Mouse (Mus musculus) forebrain, embryonic 10.5 days (tissue): ENCODE measurements around the gene Gltpd2. TPM values are rescaled to one million over a fixed set of nuclear protein-coding genes. Genes with fewer than 3 reads are reported as not detected.
"Not testable (repeated sequence)": the region's sequence is repeated elsewhere in the genome, so short reads cannot be mapped to it uniquely, and the experiment has no call there.

Experiments used
- DNase-seq: peaks from one replicate; pipeline ENCODE4 v3.0.0-alpha.2; 2017; ENCODE audit warnings: low spot score; ENCODE audit errors: extremely low spot score
- H3K27ac ChIP-seq: fragments of 300-500 bp; sonication (generic); 2 replicates; pipeline ENCODE4 v1.5.1; 2016; ENCODE audit warnings: mild to moderate bottlenecking
- H3K27me3 ChIP-seq: fragments of 300-500 bp; sonication (generic); 2 replicates; pipeline ENCODE4 v1.6.1; 2016; ENCODE audit warnings: mild to moderate bottlenecking; ENCODE audit not compliant: poor library complexity, severe bottlenecking
- H3K36me3 ChIP-seq: fragments of 300-500 bp; sonication (generic); replicated peaks from 2 replicates; pipeline ENCODE4 v1.6.1; 2016; ENCODE audit warnings: mild to moderate bottlenecking, moderate library complexity
- H3K4me1 ChIP-seq: fragments of 300-500 bp; sonication (generic); 2 replicates; pipeline ENCODE4 v1.6.1; 2016
- H3K4me3 ChIP-seq: fragments of 300-500 bp; sonication (generic); 2 replicates; pipeline ENCODE4 v1.5.1; 2016; ENCODE audit warnings: mild to moderate bottlenecking, moderate library complexity
- H3K9me3 ChIP-seq: fragments of 300-500 bp; sonication (generic); 2 replicates; pipeline ENCODE4 v1.6.1; 2016; ENCODE audit warnings: mild to moderate bottlenecking, moderate library complexity
- WGBS: fragments of 180-500 bp; shearing (Covaris S2); methylation state at CpG from one replicate; pipeline ENCODE4 v1.1.7; 2016; 5-methylcytosine and 5-hydroxymethylcytosine counted together
- polyA plus RNA-seq: library from polyadenylated mRNA; unstranded; fragments of >200 nt; fragmentation: Nextera tagmentation; extraction: Ambion mirVana; gene quantifications from 2 replicates; pipeline ENCODE4 v1.2.1, GENCODE M21; 2016

The Gltpd2 gene
- polyA plus RNA-seq, result 0.15 and 0.54 TPM in 2 replicates

DNA sequence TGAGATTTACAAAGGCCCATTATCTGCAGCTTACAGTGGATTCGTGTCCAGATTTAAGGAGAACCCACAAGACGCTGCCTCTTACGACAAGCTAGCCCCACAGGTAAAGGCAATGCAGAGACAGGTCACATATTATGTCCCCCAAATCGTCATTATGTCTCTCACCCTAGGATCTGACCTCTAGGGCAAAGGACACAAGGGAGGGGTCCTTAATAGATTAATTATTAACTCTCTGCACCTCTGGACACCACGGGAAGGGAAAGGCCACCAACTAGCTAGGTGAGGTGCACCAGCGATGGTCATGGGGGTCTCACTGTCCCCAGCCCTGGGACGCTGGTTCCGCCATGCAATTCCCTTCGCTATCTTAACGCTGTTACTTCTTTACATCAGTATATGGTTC is at the start of gene Gltpd2:
Gene Gltpd2, plus strand, starts transcription at position 274 of the 400 bp plus-strand sequence.
- no peak for DNase-seq
- Histone ChIP-seq H3K27ac (peak within 1 kb of the TSS; percentile 82), H3K36me3 (no peaks in the 10 kb centered on the region), H3K4me3 (peak within 1 kb of the TSS; percentile 42), H3K4me1 (peaks cover 18% of the 10 kb centered on the region), H3K9me3 (no peaks in the 10 kb centered on the region), H3K27me3 (peaks cover 23% of the 10 kb centered on the region)
- 82% methylated on average over 10 of the region's 10 CpGs for WGBS

DNA sequence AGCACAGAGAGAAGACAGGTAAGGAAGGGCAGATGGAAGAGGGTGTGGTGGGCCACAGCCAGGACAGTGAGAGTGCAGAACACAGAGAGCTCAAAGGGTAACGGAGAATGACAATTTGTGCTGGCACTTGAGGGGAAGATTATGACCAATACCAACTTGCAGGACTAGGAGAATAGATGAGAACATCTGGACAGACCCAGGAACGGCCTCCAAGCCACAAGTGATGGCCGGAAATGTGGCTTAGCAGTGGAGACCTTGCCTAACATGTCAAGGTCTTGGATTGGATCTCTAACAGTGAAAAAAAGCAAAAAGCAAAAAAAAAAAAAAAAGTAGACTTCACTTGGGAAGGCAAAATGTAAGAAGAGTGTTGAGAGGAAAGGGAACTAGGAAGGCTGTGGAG is 49.2 kb upstream of the Gltpd2 start:
- Histone ChIP-seq H3K36me3 (no peaks in the 10 kb centered on the region), H3K27ac (no peak overlapping the region), H3K4me1 (peaks cover 13% of the 10 kb centered on the region), H3K4me3 (no peak overlapping the region), H3K9me3 (no peaks in the 10 kb centered on the region), H3K27me3 (peaks cover 28% of the 10 kb centered on the region)
- 91% methylated on average over 3 of the region's 3 CpGs for WGBS
- DNase-seq, result no peak

DNA sequence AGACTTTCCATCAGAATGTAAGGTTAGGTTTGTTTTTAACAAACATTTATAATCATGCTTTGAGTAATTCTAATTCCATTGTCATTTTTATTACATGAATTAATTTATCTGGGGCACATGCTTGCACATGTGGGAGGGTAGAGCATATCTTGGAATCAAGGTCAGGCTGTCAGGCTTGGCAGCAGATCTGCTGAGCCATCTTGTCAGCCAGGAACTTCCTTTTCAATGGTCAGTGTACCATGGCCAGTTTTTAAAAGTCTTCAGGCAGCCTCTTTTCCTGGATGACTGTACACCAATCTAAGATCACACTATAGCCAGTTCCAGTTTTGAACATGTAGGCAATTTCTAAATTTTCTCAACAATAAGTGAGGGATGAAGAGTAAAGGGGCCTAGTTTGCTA is 46.3 kb upstream of the Gltpd2 start:
- H3K9me3 ChIP-seq, result no peaks in the 10 kb centered on the region
- no peaks in the 10 kb centered on the region for H3K27me3 ChIP-seq
- H3K4me1 ChIP-seq, result no peaks in the 10 kb centered on the region
- no peak for DNase-seq
- H3K36me3 ChIP-seq, result no peaks in the 10 kb centered on the region
- H3K4me3 ChIP-seq, result no peak overlapping the region
- H3K27ac ChIP-seq, result no peak overlapping the region

DNA sequence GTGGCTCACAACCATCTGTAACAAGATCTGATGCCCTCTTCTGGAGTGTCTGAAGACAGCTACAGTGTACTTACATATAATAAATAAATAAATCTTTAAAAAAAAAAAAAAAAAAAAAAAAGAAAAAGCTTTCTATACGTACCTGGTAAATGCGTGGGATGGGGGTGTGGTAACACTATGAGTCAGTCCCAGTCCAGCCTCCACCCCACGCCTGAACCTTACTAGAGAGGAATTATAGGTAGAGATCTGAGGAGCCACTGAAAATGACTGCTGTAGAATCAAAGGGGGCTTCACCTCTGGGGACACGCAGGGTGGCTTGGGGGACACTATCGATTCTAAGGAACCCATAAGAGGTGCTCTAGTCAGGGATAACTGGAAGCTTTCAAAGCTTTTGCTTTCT is 45.7 kb upstream of the Gltpd2 start:
- 90% methylated on average over 5 of the region's 5 CpGs for WGBS
- not testable (repeated sequence) for H3K4me3 ChIP-seq, H3K9me3 ChIP-seq, H3K27ac ChIP-seq, H3K36me3 ChIP-seq, H3K4me1 ChIP-seq, H3K27me3 ChIP-seq, DNase-seq

DNA sequence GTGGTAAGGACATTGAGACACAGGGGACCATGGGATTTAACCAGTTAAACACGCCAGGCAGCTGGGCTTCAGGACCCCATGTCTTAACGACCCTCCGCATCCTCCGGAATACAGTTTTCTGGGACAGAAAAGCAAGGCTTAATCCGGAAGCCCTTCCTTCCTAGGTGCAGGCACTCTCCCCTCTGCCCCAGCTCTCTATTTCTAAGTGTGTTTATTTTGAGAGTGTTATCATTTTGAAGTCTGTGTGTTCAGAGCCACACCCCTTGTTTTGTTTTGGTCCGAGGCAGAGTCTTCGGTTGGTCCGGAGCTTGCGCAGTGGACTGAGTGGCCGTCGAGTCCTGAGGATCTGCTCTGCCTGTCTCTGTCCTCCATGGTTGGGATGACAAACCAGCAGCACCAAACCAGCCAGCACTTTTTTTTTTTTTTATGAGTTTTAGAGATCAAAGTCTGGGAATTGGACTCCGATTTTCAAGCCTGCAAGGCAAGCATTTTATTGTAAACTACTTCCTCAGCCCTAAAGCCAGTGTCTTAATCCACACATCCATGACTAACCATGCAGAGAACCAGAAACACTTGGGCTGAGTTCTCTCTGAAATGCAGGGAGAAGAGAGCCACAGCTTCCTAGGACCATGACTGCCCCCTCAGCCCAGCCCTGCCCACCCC is 44.0 kb upstream of the Gltpd2 start:
- DNase-seq, result no peak
- WGBS, result 88% methylated on average over 12 of the region's 12 CpGs
- no peaks in the 10 kb centered on the region for H3K36me3 ChIP-seq
- H3K4me1 ChIP-seq, result no peaks in the 10 kb centered on the region
- no peak overlapping the region for H3K4me3 ChIP-seq
- H3K27me3 ChIP-seq, result no peaks in the 10 kb centered on the region
- H3K27ac ChIP-seq, result no peak overlapping the region
- H3K9me3 ChIP-seq, result no peaks in the 10 kb centered on the region

DNA sequence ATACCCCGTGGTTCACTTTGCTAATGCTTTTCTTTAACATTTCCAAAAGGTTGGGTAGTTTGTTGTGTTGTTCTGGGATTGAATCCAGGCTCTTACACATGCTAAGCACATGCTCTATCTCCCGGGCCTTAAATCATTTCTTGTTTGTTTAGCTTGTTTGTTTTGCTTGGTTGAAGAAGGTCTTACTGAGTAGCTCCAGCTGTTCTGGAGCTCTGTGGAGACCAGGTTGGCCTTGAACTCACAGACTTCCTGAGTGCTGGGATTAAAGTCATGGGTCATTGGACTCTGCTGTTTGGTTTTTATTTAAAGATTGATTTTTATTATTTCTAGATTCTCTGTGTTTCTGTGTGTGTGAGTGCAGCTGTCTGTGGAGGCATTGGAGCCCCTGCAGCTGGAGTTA is 33.5 kb upstream of the Gltpd2 start:
- Histone ChIP-seq H3K4me1 (no peaks in the 10 kb centered on the region), H3K27me3 (no peaks in the 10 kb centered on the region), H3K27ac (no peak overlapping the region), H3K9me3 (no peaks in the 10 kb centered on the region), H3K4me3 (no peak overlapping the region), H3K36me3 (no peaks in the 10 kb centered on the region)
- DNase-seq, result no peak
- 69% methylated on average over 2 of the region's 2 CpGs for WGBS

DNA sequence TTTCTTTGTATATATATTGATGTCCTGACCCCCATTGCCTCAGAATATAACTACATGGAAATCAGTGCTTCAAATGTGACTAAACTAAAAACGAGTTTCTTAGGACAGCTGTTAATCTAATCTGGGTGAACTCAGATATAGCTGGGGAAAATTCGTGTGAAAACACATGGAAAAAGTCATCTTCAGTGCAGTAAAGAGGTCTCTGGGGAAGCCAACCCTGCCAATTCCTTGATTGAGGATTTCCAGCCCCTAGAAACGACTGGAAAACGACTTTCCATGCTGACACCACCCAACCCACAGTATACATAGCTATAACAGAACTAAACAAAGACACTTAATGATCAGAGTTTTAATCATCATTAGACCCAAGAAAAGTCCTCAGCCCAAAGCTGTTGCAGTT is 31.2 kb upstream of the Gltpd2 start:
- Histone ChIP-seq H3K27ac (no peak overlapping the region), H3K4me3 (no peak overlapping the region), H3K9me3 (peaks cover 5% of the 10 kb centered on the region), H3K27me3 (no peaks in the 10 kb centered on the region), H3K36me3 (no peaks in the 10 kb centered on the region), H3K4me1 (no peaks in the 10 kb centered on the region)
- no peak for DNase-seq
- WGBS, result 70% methylated on average over 4 of the region's 4 CpGs

DNA sequence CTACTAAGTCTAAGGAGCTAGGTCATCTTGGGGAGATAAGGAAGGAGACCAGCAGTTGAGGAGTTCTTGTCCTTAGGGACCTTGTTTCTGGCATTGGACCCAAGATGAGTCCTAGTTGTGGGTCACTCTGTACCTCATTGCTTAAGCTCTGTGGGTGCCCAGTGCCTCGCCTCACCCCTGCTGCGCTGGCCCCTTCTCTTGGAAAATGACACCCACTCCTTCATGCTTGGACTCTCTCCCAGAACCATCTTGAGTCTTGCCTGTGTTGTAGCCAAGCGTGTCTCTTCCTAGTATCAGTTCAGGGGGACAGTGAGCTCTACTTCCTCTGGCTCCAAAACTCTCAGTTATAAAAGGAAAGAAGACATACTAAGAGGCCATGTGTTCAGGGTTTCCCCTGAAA is 29.9 kb upstream of the Gltpd2 start:
- WGBS, result 84% methylated on average over 3 of the region's 3 CpGs

DNA sequence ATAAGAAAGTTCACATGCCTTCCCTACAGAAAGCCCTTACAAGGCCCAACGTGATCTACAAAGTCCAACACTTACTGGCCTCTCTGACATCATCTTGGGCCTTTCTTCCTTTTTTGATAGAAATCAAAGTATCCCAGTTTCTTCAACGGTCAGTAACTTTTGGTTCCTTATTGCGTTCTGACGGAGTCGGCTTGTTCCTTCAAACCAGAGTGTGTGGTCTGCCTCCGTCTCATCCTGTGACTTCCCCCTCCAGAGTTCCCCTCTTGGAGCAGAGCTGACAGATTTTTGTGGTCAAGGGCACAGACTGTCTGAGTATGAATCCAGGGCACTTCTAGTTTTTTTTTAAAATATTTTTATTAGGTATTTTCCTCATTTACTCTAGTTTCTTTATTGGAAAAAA is 29.3 kb upstream of the Gltpd2 start:
- no peak for DNase-seq
- peaks cover 5% of the 10 kb centered on the region for H3K9me3 ChIP-seq
- no peaks in the 10 kb centered on the region for H3K36me3 ChIP-seq
- WGBS, result 93% methylated on average over 6 of the region's 6 CpGs
- H3K4me3 ChIP-seq, result no peak overlapping the region
- no peaks in the 10 kb centered on the region for H3K27me3 ChIP-seq
- H3K27ac ChIP-seq, result no peak overlapping the region
- no peaks in the 10 kb centered on the region for H3K4me1 ChIP-seq

More for the DNA sequence above, 29.9 kb upstream of the Gltpd2 start:
- Histone ChIP-seq H3K9me3 (peaks cover 5% of the 10 kb centered on the region), H3K27ac (no peak overlapping the region), H3K27me3 (no peaks in the 10 kb centered on the region), H3K36me3 (no peaks in the 10 kb centered on the region), H3K4me1 (no peaks in the 10 kb centered on the region), H3K4me3 (no peak overlapping the region)
- no peak for DNase-seq

DNA sequence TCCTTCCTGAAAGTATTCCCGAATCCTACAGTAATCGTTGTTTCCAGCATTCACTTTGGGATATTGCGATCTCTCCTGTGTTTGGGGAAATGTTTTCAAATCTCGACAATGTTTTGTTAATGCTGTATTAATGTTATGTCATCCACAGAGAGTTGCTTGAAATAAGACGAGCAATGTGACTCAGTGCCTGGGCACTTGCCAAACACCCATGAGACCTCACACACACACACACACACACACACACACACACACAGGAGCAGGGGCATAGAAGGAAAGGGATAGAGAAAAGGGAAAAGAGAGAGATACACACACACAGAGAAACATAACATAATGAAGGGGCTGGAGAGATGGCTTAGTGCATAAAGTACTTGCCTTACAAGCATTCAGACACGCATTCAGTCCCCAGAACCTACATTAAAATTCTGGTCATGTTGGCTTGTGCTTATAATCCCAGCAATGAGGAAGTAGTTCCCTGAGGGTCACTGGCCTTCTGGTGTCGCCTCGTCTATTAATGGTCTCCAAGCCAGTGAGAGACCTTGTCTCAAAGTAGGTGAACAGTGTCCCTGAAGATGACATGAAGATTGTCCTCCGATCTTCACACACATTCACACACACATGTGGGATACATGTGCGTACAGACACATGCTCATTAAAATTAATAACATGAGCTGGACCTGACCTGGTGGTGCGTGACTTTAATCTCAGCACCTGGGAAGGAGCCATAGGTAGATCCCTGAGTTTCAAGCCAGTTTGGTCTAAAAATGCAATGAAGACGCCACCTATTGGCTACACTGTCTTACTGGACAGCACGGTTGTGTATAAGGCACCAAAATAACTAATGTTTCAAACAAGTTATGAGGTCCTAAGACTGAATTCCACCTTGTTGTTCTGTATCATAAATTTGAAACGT is 19.2 kb upstream of the Gltpd2 start:
- Histone ChIP-seq H3K27me3 (no peaks in the 10 kb centered on the region), H3K4me3 (no peak overlapping the region), H3K9me3 (no peaks in the 10 kb centered on the region), H3K4me1 (no peaks in the 10 kb centered on the region), H3K27ac (no peak overlapping the region), H3K36me3 (no peaks in the 10 kb centered on the region)
- no peak for DNase-seq
- WGBS, result 79% methylated on average over 14 of the region's 14 CpGs

DNA sequence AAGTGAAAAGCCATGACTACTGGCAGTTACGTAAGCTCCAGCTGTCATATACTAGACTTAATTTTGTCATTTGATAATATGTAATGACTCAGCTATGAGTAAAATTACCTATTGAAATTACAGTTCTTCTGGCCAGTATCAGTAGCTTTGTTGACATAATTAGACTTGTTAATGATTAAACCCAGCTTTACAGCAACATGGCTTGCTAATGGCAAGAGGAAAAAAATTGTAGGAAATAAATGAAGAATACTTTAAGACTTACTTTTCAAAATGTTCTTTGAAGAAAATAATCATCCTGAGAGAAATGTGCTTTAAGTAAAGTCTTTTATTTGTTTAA is 18.6 kb upstream of the Gltpd2 start:
- H3K27ac ChIP-seq, result no peak overlapping the region
- no peaks in the 10 kb centered on the region for H3K36me3 ChIP-seq
- no peaks in the 10 kb centered on the region for H3K4me1 ChIP-seq
- 91% methylated on average over 1 of the region's 1 CpGs for WGBS
- H3K27me3 ChIP-seq, result peaks cover 6% of the 10 kb centered on the region; the same call in 1 of the 2 replicates
- no peak overlapping the region for H3K4me3 ChIP-seq
- DNase-seq, result no peak
- no peaks in the 10 kb centered on the region for H3K9me3 ChIP-seq

DNA sequence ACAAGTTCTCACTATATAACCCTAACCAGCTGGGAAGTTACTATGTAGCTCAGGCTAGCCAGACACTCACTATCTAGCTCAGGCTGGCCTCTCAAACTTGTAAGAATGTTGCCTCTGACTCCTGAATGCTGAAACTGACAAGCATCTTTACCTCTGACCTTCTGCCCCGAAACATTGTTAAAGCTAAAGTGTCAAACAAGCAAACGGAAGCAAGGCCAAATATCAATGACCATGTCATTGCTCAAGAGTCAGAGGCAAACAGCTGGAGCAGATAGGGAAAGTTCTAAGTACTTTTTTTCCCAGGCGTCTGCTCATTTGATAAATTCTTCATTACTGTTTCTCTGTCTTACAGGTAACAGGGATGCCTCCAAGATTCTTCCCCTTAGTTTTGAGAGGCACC is 17.0 kb upstream of the Gltpd2 start:
- WGBS, result 79% methylated on average over 3 of the region's 3 CpGs
- H3K36me3 ChIP-seq, result no peaks in the 10 kb centered on the region
- no peaks in the 10 kb centered on the region for H3K9me3 ChIP-seq
- no peak overlapping the region for H3K4me3 ChIP-seq
- peaks cover 6% of the 10 kb centered on the region; the same call in 1 of the 2 replicates for H3K27me3 ChIP-seq
- no peak for DNase-seq
- H3K4me1 ChIP-seq, result no peaks in the 10 kb centered on the region
- no peak overlapping the region for H3K27ac ChIP-seq

DNA sequence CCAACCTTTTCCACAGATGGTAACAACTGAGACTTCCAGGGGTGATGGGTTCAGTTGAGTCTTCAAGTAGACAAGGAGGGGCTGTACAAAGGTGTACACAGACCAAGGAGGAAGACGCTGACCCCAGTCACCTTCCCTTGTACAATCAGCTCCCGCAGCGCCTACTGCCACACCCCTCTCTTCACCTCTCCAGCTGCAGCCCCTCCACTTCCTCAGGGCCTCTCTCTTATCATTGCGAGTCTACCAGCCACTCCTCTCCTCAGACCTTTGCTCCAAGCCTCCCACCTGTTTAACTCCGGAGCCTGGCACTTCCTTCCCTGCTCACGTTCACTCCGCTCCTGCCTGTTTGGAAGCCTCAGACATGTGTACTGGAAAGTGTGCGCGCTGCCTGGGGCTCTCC is 14.0 kb upstream of the Gltpd2 start, which contains the start of gene Tm4sf5:
Gene Tm4sf5, plus strand, starts transcription at position 275 of the 400 bp plus-strand sequence.
- WGBS, result 83% methylated on average over 9 of the region's 9 CpGs
- H3K27me3 ChIP-seq, result peaks cover 20% of the 10 kb centered on the region; the same call in 1 of the 2 replicates
- H3K27ac ChIP-seq, result no peak within 1 kb of the TSS
- no peak within 1 kb of the TSS for H3K4me3 ChIP-seq
- no peak for DNase-seq
- H3K9me3 ChIP-seq, result no peaks in the 10 kb centered on the region
- no peaks in the 10 kb centered on the region for H3K36me3 ChIP-seq
- H3K4me1 ChIP-seq, result peaks cover 5% of the 10 kb centered on the region
